Mouse (Mus musculus) CH12.LX (cell line): ENCODE data around the gene Dnajc6. TPM values are rescaled to one million over a fixed set of nuclear protein-coding genes. Genes with fewer than 3 reads are reported as not detected.

Source experiments
- DNase-seq: peaks from one replicate; pipeline ENCODE4 v3.0.0-alpha.2; 2013; ENCODE audit errors: extremely low read depth
- H3K27ac ChIP-seq: 2 replicates; pipeline ENCODE4 v1.5.1; 2012; ENCODE audit warnings: low read depth, mild to moderate bottlenecking, control low read depth, moderate library complexity; ENCODE audit not compliant: insufficient read depth
- H3K27me3 ChIP-seq: replicated peaks from 2 replicates; pipeline ENCODE3; 2012; ENCODE audit warnings: inconsistent platforms
- H3K36me3 ChIP-seq, 2 experiments: replicated peaks in 1 of 2; 2 replicates each; pipeline versions ENCODE3 to v1.6.1; 2012; ENCODE audit warnings: inconsistent platforms in 1 of 2, low read length in 1 of 2, mild to moderate bottlenecking in 1 of 2, mixed read lengths in 1 of 2, moderate library complexity in 1 of 2; ENCODE audit not compliant: control insufficient read depth in 1 of 2, insufficient read depth in 1 of 2
- H3K4me1 ChIP-seq, 2 experiments: 2 replicates each; pipeline ENCODE4 v1.6.1; 2012; ENCODE audit warnings: inconsistent platforms in 1 of 2, moderate library complexity in 1 of 2; ENCODE audit not compliant: insufficient read depth in 2 of 2, control insufficient read depth in 1 of 2
- H3K4me2 ChIP-seq: 2 replicates; pipeline ENCODE4 v1.6.1; 2012; ENCODE audit warnings: low read depth, mild to moderate bottlenecking, control low read depth; ENCODE audit not compliant: poor library complexity, insufficient read depth, severe bottlenecking
- H3K4me3 ChIP-seq, 3 experiments: fragments of 150-350 bp in 1 of 3; sonication (generic) in 1 of 3; replicated peaks in 1 of 3; 2 replicates each; pipeline versions ENCODE3 to v1.5.1; 2011 to 2012; ENCODE audit warnings: low read depth in 2 of 3, low read length in 2 of 3, mild to moderate bottlenecking in 2 of 3, moderate library complexity in 2 of 3, control low read depth in 1 of 3, improper control_type of control experiment in 1 of 3, inconsistent platforms in 1 of 3, mixed read lengths in 1 of 3; ENCODE audit not compliant: poor library complexity in 1 of 3
- H3K79me2 ChIP-seq: replicated peaks from 2 replicates; pipeline ENCODE4 v1.6.1; 2012; ENCODE audit warnings: mild to moderate bottlenecking, moderate library complexity; ENCODE audit not compliant: control insufficient read depth, poor library complexity, insufficient read depth, severe bottlenecking; ENCODE audit errors: extremely low read depth
- H3K9ac ChIP-seq: 2 replicates; pipeline ENCODE4 v1.6.1; 2012; ENCODE audit warnings: low read depth, mild to moderate bottlenecking, control low read depth, moderate library complexity; ENCODE audit not compliant: insufficient read depth
- H3K9me3 ChIP-seq: replicated peaks from 2 replicates; pipeline ENCODE3; 2012; ENCODE audit warnings: low read length, inconsistent platforms, mixed read lengths
- BHLHE40 ChIP-seq: IDR thresholded peaks from 2 replicates; pipeline ENCODE4 v1.6.1; 2011; ENCODE audit warnings: mild to moderate bottlenecking, low read depth, low read length, improper control_type of control experiment
- CHD1 ChIP-seq: IDR thresholded peaks from 2 replicates; pipeline ENCODE4 v1.6.1; 2012; ENCODE audit warnings: low read depth, low read length, improper control_type of control experiment, inconsistent platforms
- CHD2 ChIP-seq: IDR thresholded peaks from 2 replicates; pipeline ENCODE4 v1.6.1; 2011; ENCODE audit warnings: low read length, improper control_type of control experiment
- CTCF ChIP-seq, 2 experiments: IDR thresholded peaks in 1 of 2; conservative IDR thresholded peaks in 1 of 2; 2 replicates each; pipeline ENCODE4 v1.5.1; 2011 to 2012; ENCODE audit warnings: low read depth in 2 of 2, low read length in 2 of 2, improper control_type of control experiment in 1 of 2, inconsistent platforms in 1 of 2, mild to moderate bottlenecking in 1 of 2, moderate library complexity in 1 of 2
- E2F4 ChIP-seq: IDR thresholded peaks from 2 replicates; pipeline ENCODE4 v1.6.1; 2011; ENCODE audit warnings: low read depth, low read length, improper control_type of control experiment; ENCODE audit not compliant: insufficient replicate concordance
- ELF1 ChIP-seq: IDR thresholded peaks from 2 replicates; pipeline ENCODE4 v1.6.1; 2014; ENCODE audit warnings: low read depth, mild to moderate bottlenecking, inconsistent platforms, low read length, improper control_type of control experiment
- EP300 ChIP-seq: IDR thresholded peaks from 2 replicates; pipeline ENCODE4 v1.6.1; 2011; ENCODE audit warnings: low read length, improper control_type of control experiment
- ETS1 ChIP-seq: conservative IDR thresholded peaks from 2 replicates; pipeline ENCODE4 v1.6.1; 2012; ENCODE audit warnings: low read depth, mild to moderate bottlenecking, inconsistent platforms, low read length, improper control_type of control experiment, moderate library complexity
- HCFC1 ChIP-seq: IDR thresholded peaks from 2 replicates; pipeline ENCODE4 v1.6.1; 2012; ENCODE audit warnings: low read depth, mild to moderate bottlenecking, inconsistent platforms, low read length, improper control_type of control experiment
- IRF4 ChIP-seq: IDR thresholded peaks from 2 replicates; pipeline ENCODE4 v1.6.1; 2014; ENCODE audit warnings: low read depth, mild to moderate bottlenecking, inconsistent platforms, low read length, improper control_type of control experiment
- JUN ChIP-seq: IDR thresholded peaks from 2 replicates; pipeline ENCODE4 v1.6.1; 2011; ENCODE audit warnings: low read depth, mild to moderate bottlenecking, low read length, improper control_type of control experiment, moderate library complexity; ENCODE audit not compliant: insufficient read depth
- JUND ChIP-seq: conservative IDR thresholded peaks from 2 replicates; pipeline ENCODE4 v1.6.1; 2011; ENCODE audit warnings: low read depth, low read length, improper control_type of control experiment
- KAT2A ChIP-seq: IDR thresholded peaks from 2 replicates; pipeline ENCODE4 v1.6.1; 2012; ENCODE audit warnings: low read length, improper control_type of control experiment, inconsistent platforms; ENCODE audit not compliant: insufficient replicate concordance
- MAFK ChIP-seq: IDR thresholded peaks from 2 replicates; pipeline ENCODE4 v1.6.1; 2011; ENCODE audit warnings: low read length, improper control_type of control experiment; ENCODE audit not compliant: insufficient replicate concordance
- MAX ChIP-seq: IDR thresholded peaks from 2 replicates; pipeline ENCODE4 v1.6.1; 2011; ENCODE audit warnings: low read length, improper control_type of control experiment
- MAZ ChIP-seq: IDR thresholded peaks from 2 replicates; pipeline ENCODE4 v1.6.1; 2012; ENCODE audit warnings: low read depth, mild to moderate bottlenecking, inconsistent platforms, low read length, improper control_type of control experiment, moderate library complexity
- MEF2A ChIP-seq: IDR thresholded peaks from 2 replicates; pipeline ENCODE4 v1.6.1; 2014; ENCODE audit warnings: low read depth, mild to moderate bottlenecking, inconsistent platforms, low read length, improper control_type of control experiment, borderline replicate concordance
- MXI1 ChIP-seq: IDR thresholded peaks from 2 replicates; pipeline ENCODE4 v1.6.1; 2011; ENCODE audit warnings: mild to moderate bottlenecking, low read depth, low read length, improper control_type of control experiment
- MYC ChIP-seq: IDR thresholded peaks from 2 replicates; pipeline ENCODE4 v1.6.1; 2011; ENCODE audit warnings: low read depth, mild to moderate bottlenecking, improper control_type of control experiment, low read length
- NELFE ChIP-seq: IDR thresholded peaks from 2 replicates; pipeline ENCODE4 v1.6.1; 2011; ENCODE audit warnings: low read depth, low read length, improper control_type of control experiment
- NRF1 ChIP-seq: IDR thresholded peaks from 2 replicates; pipeline ENCODE4 v1.6.1; 2014; ENCODE audit warnings: low read depth, mild to moderate bottlenecking, inconsistent platforms, low read length, improper control_type of control experiment, moderate library complexity
- PAX5 ChIP-seq: IDR thresholded peaks from 2 replicates; pipeline ENCODE4 v1.6.1; 2012; ENCODE audit warnings: low read length, inconsistent platforms, mixed read lengths
- POLR2A ChIP-seq: IDR thresholded peaks from 2 replicates; pipeline ENCODE4 v1.6.1; 2011; ENCODE audit warnings: low read depth, mild to moderate bottlenecking, improper control_type of control experiment, low read length
- POLR2AphosphoS2 ChIP-seq: IDR thresholded peaks from 2 replicates; pipeline ENCODE4 v1.6.1; 2011; ENCODE audit warnings: low read depth, low read length, improper control_type of control experiment
- RAD21 ChIP-seq: IDR thresholded peaks from 2 replicates; pipeline ENCODE4 v1.6.1; 2011; ENCODE audit warnings: low read depth, mild to moderate bottlenecking, low read length, improper control_type of control experiment, moderate library complexity
- SIN3A ChIP-seq: IDR thresholded peaks from 2 replicates; pipeline ENCODE4 v1.6.1; 2012; ENCODE audit warnings: low read length, improper control_type of control experiment, inconsistent platforms
- UBTF ChIP-seq: IDR thresholded peaks from 2 replicates; pipeline ENCODE4 v1.6.1; 2012; ENCODE audit warnings: low read depth, mild to moderate bottlenecking, inconsistent platforms, low read length, improper control_type of control experiment, moderate library complexity
- ZC3H11A ChIP-seq: IDR thresholded peaks from 2 replicates; pipeline ENCODE4 v1.6.1; 2012; ENCODE audit warnings: low read depth, mild to moderate bottlenecking, inconsistent platforms, low read length, improper control_type of control experiment
- ZKSCAN1 ChIP-seq: IDR thresholded peaks from 2 replicates; pipeline ENCODE4 v1.6.1; 2012; ENCODE audit warnings: low read depth, inconsistent platforms, low read length, improper control_type of control experiment, borderline replicate concordance
- ZMIZ1 ChIP-seq: IDR thresholded peaks from 2 replicates; pipeline ENCODE4 v1.6.1; 2012; ENCODE audit warnings: low read depth, mild to moderate bottlenecking, inconsistent platforms, low read length, improper control_type of control experiment
- dilution Hi-C: fragments of 300-500 bp; cut with MboI; formaldehyde crosslinking; loops from 2 replicates; pipeline ENCODE4 v1.14.3; 2020; ENCODE audit warnings: low sequenced_read_pairs; ENCODE audit not compliant: extremely low pct_unique_long_range_greater_than_20kb, extremely low pct_ligation_motif_present
- in situ Hi-C: fragments of 300-500 bp; cut with MboI; formaldehyde crosslinking; loops from 3 replicates; pipeline ENCODE4 v1.14.3; 2019; ENCODE audit warnings: low sequenced_read_pairs, low pct_ligation_motif_present, low pct_unique_long_range_greater_than_20kb, mixed read lengths
- polyA plus RNA-seq: library from polyadenylated mRNA; unstranded; fragments of >175 nt; gene quantifications from 2 replicates; pipeline ENCODE4 v1.2.1, GENCODE M21; 2012; ENCODE audit warnings: low read depth; ENCODE audit not compliant: insufficient read length
- total RNA-seq, 2 experiments: library from RNA; depleted of rRNA; stranded (reverse); fragments of 300-350 nt in 1 of 2; fragments of >200 nt in 1 of 2; gene quantifications; 2 replicates each; pipeline ENCODE4 v1.2.3; 2012 to 2014

The Dnajc6 gene
- total and polyA plus RNA-seq, 3 experiments: not detected

DNA sequence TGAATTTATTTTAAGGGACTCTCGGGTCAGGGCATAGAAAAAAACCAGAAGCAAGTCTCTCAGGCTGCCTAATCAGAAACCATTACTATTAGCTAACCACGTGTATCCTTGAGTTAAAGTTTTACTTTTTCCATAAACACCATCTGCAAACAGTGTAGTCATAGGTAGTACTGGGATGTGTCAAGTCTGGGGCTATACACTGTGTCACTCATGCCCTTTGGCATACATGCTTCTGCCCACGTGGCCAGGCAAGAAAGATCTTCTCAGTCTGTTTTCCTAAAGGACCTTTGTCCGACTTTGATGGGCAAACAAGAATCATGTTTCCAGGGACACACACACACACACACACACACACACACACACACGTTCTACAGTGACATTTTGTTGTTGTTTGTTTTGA lies 178.3 kb downstream of the Dnajc6 start:
- Histone ChIP-seq H3K27me3 (no peaks in the 10 kb centered on the region), H3K4me1 (no peaks in the 10 kb centered on the region), H3K36me3 (no peaks in the 10 kb centered on the region), H3K9ac (no peak overlapping the region), H3K79me2 (no peaks in the 10 kb centered on the region), H3K27ac (no peak overlapping the region), H3K4me3 (no peak overlapping the region), H3K4me2 (no peak overlapping the region), H3K9me3 (no peaks in the 10 kb centered on the region)
- in situ Hi-C loops: no loop called here
- dilution Hi-C loops: no loop called here
- TF ChIP-seq EP300 (no peak), ZC3H11A (no peak), NELFE (no peak), MYC (no peak), CHD2 (no peak), MAX (no peak), JUN (no peak), MAFK (no peak), CTCF (conservative IDR thresholded peaks at IDR 0.05 in 1 of 2, IDR thresholded peaks at IDR 0.05 in 1 of 2; ENCODE audit: low read depth in 2 of 2, low read length in 2 of 2) (no peak), MEF2A (no peak), ELF1 (no peak), ETS1 (no peak), NRF1 (no peak), ZMIZ1 (no peak), CHD1 (no peak), UBTF (no peak), MAZ (no peak), JUND (no peak), HCFC1 (no peak), POLR2AphosphoS2 (no peak)
- no peak for DNase-seq

DNA sequence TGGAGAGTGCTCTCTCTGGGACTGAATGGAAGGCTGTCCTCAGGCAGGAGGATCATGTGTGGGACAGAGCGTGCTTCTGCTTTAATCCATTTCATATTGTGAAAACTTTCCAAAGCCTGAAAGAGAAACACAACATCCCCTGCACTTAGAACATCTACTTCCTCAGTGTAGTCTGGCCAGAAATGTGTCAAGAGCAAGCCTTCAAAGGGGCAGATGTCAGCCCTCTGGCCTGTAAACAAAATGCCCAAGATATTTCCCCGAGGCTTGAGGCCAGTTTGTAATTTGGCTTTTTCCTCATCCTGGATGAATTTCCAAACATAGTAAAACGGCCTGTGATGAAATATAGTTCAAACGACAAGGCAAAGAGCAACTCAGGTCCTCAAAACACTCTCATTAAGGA lies 179.3 kb downstream of the Dnajc6 start:
- Histone ChIP-seq H3K4me3 (no peak overlapping the region), H3K36me3 (no peaks in the 10 kb centered on the region), H3K4me2 (no peak overlapping the region), H3K9ac (no peak overlapping the region), H3K79me2 (no peaks in the 10 kb centered on the region), H3K27me3 (no peaks in the 10 kb centered on the region), H3K27ac (no peak overlapping the region), H3K9me3 (no peaks in the 10 kb centered on the region), H3K4me1 (no peaks in the 10 kb centered on the region)
- TF ChIP-seq ZKSCAN1 (no peak), HCFC1 (no peak), NELFE (no peak), IRF4 (no peak), CHD2 (no peak), MEF2A (no peak), ZC3H11A (no peak), CHD1 (no peak), RAD21 (no peak), KAT2A (no peak), BHLHE40 (no peak), EP300 (no peak), E2F4 (no peak), POLR2A (no peak), PAX5 (no peak), SIN3A (no peak), MXI1 (no peak)
- no peak for DNase-seq
- in situ Hi-C loops (no loop called here), dilution Hi-C loops (no loop called here)
